In genomic region chr9:84050867-84051635, GRCm38 (mm10) we compare ENCODE assay signal across 27 mouse cellular contexts.
DNase-seq lines count a peak whose midpoint lies in the region; ATAC-seq and TF ChIP-seq lines count a peak whose summit lies in the region.
"Had no signal": no experiment of that assay in that cellular context is flagged by ENCODE, and none has a peak within 500 bp of the region (broad histone marks: within the 10 kb centered on the region; RNA-seq: fewer than 3 reads in every experiment).

No protein-coding gene starts in this region.

- no peak overlapping the region for H3K9ac ChIP-seq in kidney, embryonic 14.5 days (ENCODE audit: low read depth, low read length)
- no peak overlapping the region for H3K9ac ChIP-seq in embryonic facial prominence, embryonic 11.5 days (replicated peaks; ENCODE audit: low read length)
- no peak overlapping the region for H3K9ac ChIP-seq in limb, embryonic 13.5 days
- H3K9ac ChIP-seq: forebrain, postnatal 0 days; heart, embryonic 15.5 days; hindbrain, embryonic 13.5 days; kidney, embryonic 15.5 days; liver, embryonic 14.5 days had no signal

- 72% methylated on average over 18 of the region's 18 CpGs for WGBS in kidney, embryonic 14.5 days
- 63% methylated on average over 18 of the region's 18 CpGs for WGBS in embryonic facial prominence, embryonic 11.5 days
- WGBS in limb, embryonic 13.5 days = 58% methylated on average over 18 of the region's 18 CpGs

- no peak for TF ChIP-seq CTCF in gastrocnemius, adult 2 months (IDR thresholded peaks at IDR 0.05)

- peak; percentile 76 for ATAC-seq in kidney, embryonic 14.5 days (ENCODE audit: low FRiP score, low TSS enrichment)
- peak; percentile 58; the same call in 1 of the 2 replicates for ATAC-seq in embryonic facial prominence, embryonic 11.5 days (replicated peaks; ENCODE audit: insufficient number of reproducible peaks, low FRiP score, low TSS enrichment, low read depth)
- ATAC-seq in limb, embryonic 13.5 days (ENCODE audit: low FRiP score, low read depth) = peak; percentile 71
- ATAC-seq: forebrain, postnatal 0 days; intestine, postnatal 0 days; Patski had no signal

- H3K4me3 ChIP-seq in gastrocnemius, adult 2 months = peak overlapping the region; percentile 7; the same call in 1 of the 2 replicates
- H3K4me3 ChIP-seq in kidney, embryonic 14.5 days (ENCODE audit: low read length) = no peak overlapping the region
- no peak overlapping the region for H3K4me3 ChIP-seq in embryonic facial prominence, embryonic 11.5 days (ENCODE audit: low read depth, low read length)
- H3K4me3 ChIP-seq in limb, embryonic 13.5 days = no peak overlapping the region
- H3K4me3 ChIP-seq: heart, embryonic 15.5 days; hindbrain, embryonic 13.5 days; kidney, embryonic 15.5 days had no signal

- no peaks in the 10 kb centered on the region for H3K9me3 ChIP-seq in kidney, embryonic 14.5 days (ENCODE audit: control insufficient read depth, low read length)
- H3K9me3 ChIP-seq in embryonic facial prominence, embryonic 11.5 days (replicated peaks; ENCODE audit: control insufficient read depth, low read length) = no peaks in the 10 kb centered on the region
- H3K9me3 ChIP-seq in limb, embryonic 13.5 days = no peaks in the 10 kb centered on the region
- H3K9me3 ChIP-seq: heart, embryonic 15.5 days; hindbrain, embryonic 13.5 days; kidney, embryonic 15.5 days had no signal

- H3K27ac ChIP-seq in gastrocnemius, adult 2 months = no peak overlapping the region
- no peak overlapping the region for H3K27ac ChIP-seq in kidney, embryonic 14.5 days (ENCODE audit: low read depth, low read length)
- no peak overlapping the region for H3K27ac ChIP-seq in embryonic facial prominence, embryonic 11.5 days (replicated peaks; ENCODE audit: low read depth, low read length)
- no peak overlapping the region for H3K27ac ChIP-seq in limb, embryonic 13.5 days
- H3K27ac ChIP-seq: heart, embryonic 15.5 days; hindbrain, embryonic 13.5 days; kidney, embryonic 15.5 days; liver, embryonic 14.5 days had no signal

- no peaks in the 10 kb centered on the region for H3K4me1 ChIP-seq in kidney, embryonic 14.5 days (ENCODE audit: control insufficient read depth, insufficient read depth, low read length)
- no peaks in the 10 kb centered on the region for H3K4me1 ChIP-seq in embryonic facial prominence, embryonic 11.5 days (ENCODE audit: control insufficient read depth, insufficient read depth, low read length)
- H3K4me1 ChIP-seq in limb, embryonic 13.5 days = peaks cover 13% of the 10 kb centered on the region
- H3K4me1 ChIP-seq: kidney, embryonic 15.5 days had no signal

- H3K27me3 ChIP-seq in kidney, embryonic 14.5 days (ENCODE audit: control insufficient read depth, insufficient read depth, low read length) = no peaks in the 10 kb centered on the region
- no peaks in the 10 kb centered on the region for H3K27me3 ChIP-seq in embryonic facial prominence, embryonic 11.5 days (ENCODE audit: control insufficient read depth, insufficient read depth, low read length)
- no peaks in the 10 kb centered on the region for H3K27me3 ChIP-seq in limb, embryonic 13.5 days
- H3K27me3 ChIP-seq: heart, embryonic 15.5 days; hindbrain, embryonic 13.5 days; kidney, embryonic 15.5 days; Patski had no signal

- no peak for DNase-seq in gastrocnemius, adult 2 months
- no peak for DNase-seq in gastrocnemius, adult 18-20 months (ENCODE audit: low spot score)
- DNase-seq in kidney, adult 11 months = no peak
- peak; percentile 56 for DNase-seq in embryonic facial prominence, embryonic 11.5 days (ENCODE audit: low spot score)
- no peak for DNase-seq in spleen, postnatal 4 days (ENCODE audit: low spot score in 2 of 2)
- no peak for DNase-seq in cerebellum, adult 18-20 months
- DNase-seq: adrenal gland, postnatal 14 days; cerebellum, adult 11 months; cerebellum, postnatal 10 days; forebrain, postnatal 0 days; gastrocnemius, postnatal 14 days; heart, postnatal 4 days; kidney, postnatal 25 days; liver; lung, adult 2 months; lung, postnatal 10 days; retina, postnatal 1 day; right cerebral cortex, postnatal 25 days; thymus, postnatal 14 days had no signal

- H3K4me2 ChIP-seq in kidney, embryonic 14.5 days (replicated peaks; ENCODE audit: low read depth, low read length) = no peak overlapping the region
- H3K4me2 ChIP-seq in embryonic facial prominence, embryonic 11.5 days (ENCODE audit: low read depth, low read length) = no peak overlapping the region
- H3K4me2 ChIP-seq in limb, embryonic 13.5 days (replicated peaks) = peak overlapping the region; percentile 12; the same call in 1 of the 2 replicates
- H3K4me2 ChIP-seq: heart, embryonic 15.5 days; hindbrain, embryonic 13.5 days; kidney, embryonic 15.5 days had no signal

- no peaks in the 10 kb centered on the region for H3K36me3 ChIP-seq in kidney, embryonic 14.5 days (ENCODE audit: control insufficient read depth, insufficient read depth, low read length)
- no peaks in the 10 kb centered on the region for H3K36me3 ChIP-seq in embryonic facial prominence, embryonic 11.5 days (replicated peaks; ENCODE audit: control insufficient read depth, insufficient read depth, low read depth, low read length)
- no peaks in the 10 kb centered on the region for H3K36me3 ChIP-seq in limb, embryonic 13.5 days
- H3K36me3 ChIP-seq: heart, embryonic 15.5 days; hindbrain, embryonic 13.5 days; kidney, embryonic 15.5 days had no signal

- intact Hi-C loops in gastrocnemius, adult 2 months (cut with DNase I) = no loop called here
